Mouse (Mus musculus) neural tube, embryonic 11.5 days (tissue): ENCODE results near the gene Nab1. TPM values are rescaled to one million over a fixed set of nuclear protein-coding genes. Genes with fewer than 3 reads are reported as not detected.

Experiments used
- ATAC-seq: fragments of 200-750 bp; cut with Nextera tagmentation; 2 replicates; pipeline ENCODE4 v1.8.0; 2017; ENCODE audit warnings: moderate number of reproducible peaks, mild to moderate bottlenecking, moderate TSS enrichment, moderate library complexity; ENCODE audit not compliant: insufficient read depth, low FRiP score, low TSS enrichment
- DNase-seq: peaks from one replicate; pipeline ENCODE4 v3.0.0-alpha.2; 2015; ENCODE audit warnings: low spot score
- H3K27ac ChIP-seq: fragments of 300-500 bp; sonication (generic); 2 replicates; pipeline ENCODE4 v1.5.1; 2014; ENCODE audit warnings: low read depth, mild to moderate bottlenecking, low read length
- H3K27me3 ChIP-seq: fragments of 300-500 bp; sonication (generic); 2 replicates; pipeline ENCODE4 v1.6.1; 2014; ENCODE audit warnings: mild to moderate bottlenecking, low read length, mixed read lengths; ENCODE audit not compliant: control insufficient read depth, insufficient read depth
- H3K36me3 ChIP-seq: fragments of 300-500 bp; sonication (generic); 2 replicates; pipeline ENCODE4 v1.6.1; 2014; ENCODE audit warnings: mild to moderate bottlenecking, low read length, moderate library complexity, mixed read lengths; ENCODE audit not compliant: control insufficient read depth, insufficient read depth
- H3K4me1 ChIP-seq: fragments of 300-500 bp; sonication (generic); 2 replicates; pipeline ENCODE4 v1.6.1; 2014; ENCODE audit warnings: low read length, mixed read lengths; ENCODE audit not compliant: control insufficient read depth, insufficient read depth
- H3K4me2 ChIP-seq: fragments of 300-500 bp; sonication (generic); 2 replicates; pipeline ENCODE4 v1.6.1; 2014; ENCODE audit warnings: low read depth, mild to moderate bottlenecking, moderate library complexity
- H3K4me3 ChIP-seq: fragments of 300-500 bp; sonication (generic); 2 replicates; pipeline ENCODE4 v1.5.1; 2014; ENCODE audit warnings: low read depth, low read length
- H3K9ac ChIP-seq: fragments of 300-500 bp; sonication (generic); 2 replicates; pipeline ENCODE4 v1.6.1; 2014; ENCODE audit warnings: mild to moderate bottlenecking, low read length
- H3K9me3 ChIP-seq: fragments of 300-500 bp; sonication (generic); 2 replicates; pipeline ENCODE4 v1.6.1; 2016; ENCODE audit warnings: low read length; ENCODE audit not compliant: control insufficient read depth
- WGBS: fragments of 180-500 bp; shearing (Covaris S2); extraction: QIAGEN DNeasy Blood & Tissue Kit; methylation state at CpG from one replicate; pipeline ENCODE4 v1.1.7; 2014; 5-methylcytosine and 5-hydroxymethylcytosine counted together
- polyA plus RNA-seq: library from polyadenylated mRNA; unstranded; fragments of >200 nt; fragmentation: Nextera tagmentation; extraction: Ambion mirVana; gene quantifications from 2 replicates; pipeline ENCODE4 v1.2.1, GENCODE M21; 2014

Gene Nab1
- polyA plus RNA-seq, 1 experiment from 2014 or later = 10.3 TPM

DNA sequence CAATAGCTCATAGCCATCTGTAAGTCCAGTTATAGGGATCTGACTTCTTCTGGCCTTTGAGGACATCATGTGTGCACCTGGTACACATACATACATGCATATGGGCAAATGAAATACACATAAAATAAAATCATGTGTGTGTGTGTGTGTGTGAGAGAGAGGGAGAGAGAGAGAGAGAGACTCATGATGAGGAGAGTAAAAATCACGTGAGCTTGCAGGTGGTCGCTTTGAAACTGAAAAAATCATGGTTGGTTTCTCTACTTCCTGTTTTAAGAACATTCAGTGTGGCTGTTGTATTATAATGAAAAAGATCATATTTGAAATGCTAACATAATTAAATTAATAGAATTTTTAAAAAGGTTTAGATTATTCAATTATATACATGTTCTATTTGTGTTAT lies 69.9 kb downstream of the Nab1 start:
- H3K9ac ChIP-seq = no peak overlapping the region
- H3K4me1 ChIP-seq = no peaks in the 10 kb centered on the region
- 83% methylated on average over 2 of the region's 2 CpGs for WGBS
- no peak for DNase-seq
- H3K27ac ChIP-seq = no peak overlapping the region
- H3K36me3 ChIP-seq = no peaks in the 10 kb centered on the region
- no peak overlapping the region for H3K4me2 ChIP-seq
- H3K4me3 ChIP-seq = no peak overlapping the region
- ATAC-seq = no peak
- H3K9me3 ChIP-seq = no peaks in the 10 kb centered on the region
- H3K27me3 ChIP-seq = no peaks in the 10 kb centered on the region

DNA sequence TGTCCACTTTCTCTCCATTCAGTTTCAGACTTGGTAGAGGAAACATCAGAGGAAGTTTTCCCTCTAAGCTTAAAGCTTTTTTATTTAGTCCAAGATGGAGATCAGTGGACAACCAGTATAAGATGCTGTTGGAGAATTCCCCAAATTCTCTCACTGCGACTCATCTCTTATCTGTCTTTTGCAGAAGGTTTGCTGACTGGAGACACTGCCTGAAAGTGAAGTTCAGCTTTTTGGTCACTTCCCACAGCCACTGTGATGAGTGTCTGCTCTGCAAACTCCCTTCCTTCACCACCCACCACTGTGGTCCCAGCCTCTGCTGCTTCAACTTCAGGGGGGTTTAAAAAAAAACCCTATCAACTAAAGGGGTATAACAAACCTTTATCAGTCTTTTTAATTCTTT lies 70.4 kb downstream of the Nab1 start:
- 88% methylated on average over 1 of the region's 1 CpGs for WGBS
- no peaks in the 10 kb centered on the region for H3K27me3 ChIP-seq
- ATAC-seq = no peak
- no peaks in the 10 kb centered on the region for H3K9me3 ChIP-seq
- H3K4me2 ChIP-seq = no peak overlapping the region
- no peak for DNase-seq
- no peaks in the 10 kb centered on the region for H3K4me1 ChIP-seq
- H3K36me3 ChIP-seq = no peaks in the 10 kb centered on the region
- H3K9ac ChIP-seq = no peak overlapping the region
- H3K27ac ChIP-seq = no peak overlapping the region
- no peak overlapping the region for H3K4me3 ChIP-seq

DNA sequence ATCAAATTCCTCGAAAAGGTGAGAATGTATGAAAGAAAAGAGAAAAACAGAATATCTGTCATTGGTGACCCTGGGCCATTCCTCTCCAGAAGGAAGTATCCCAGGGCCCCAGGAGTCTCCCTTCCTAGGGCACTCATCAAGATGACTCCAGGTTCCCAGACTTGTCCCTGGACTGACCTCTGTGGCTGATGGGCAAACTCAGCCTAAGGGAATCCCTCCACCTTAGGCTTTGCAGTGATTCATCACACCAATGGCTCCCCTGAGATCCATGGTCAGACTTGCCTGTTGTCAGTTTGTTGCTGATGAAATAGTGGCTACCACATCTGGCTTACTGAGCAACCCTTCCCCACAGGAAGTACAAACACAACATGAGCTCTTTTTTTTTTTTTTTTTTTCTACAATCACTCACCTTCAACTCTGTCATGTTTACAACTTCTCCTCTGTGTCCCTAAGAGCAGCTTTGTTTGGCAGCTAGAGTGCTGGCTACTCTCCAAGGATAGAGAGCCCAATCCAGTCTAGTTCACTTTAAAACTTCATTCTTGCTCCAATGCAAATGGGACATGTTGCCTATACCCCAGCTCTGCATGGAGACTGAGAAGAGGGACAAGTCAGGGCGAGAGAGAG lies 72.5 kb downstream of the Nab1 start:
- no peak for ATAC-seq
- no peaks in the 10 kb centered on the region for H3K36me3 ChIP-seq
- H3K4me3 ChIP-seq = no peak overlapping the region
- DNase-seq = no peak
- H3K9ac ChIP-seq = no peak overlapping the region
- H3K4me2 ChIP-seq = no peak overlapping the region
- no peaks in the 10 kb centered on the region for H3K4me1 ChIP-seq
- H3K27ac ChIP-seq = no peak overlapping the region
- no peaks in the 10 kb centered on the region for H3K27me3 ChIP-seq
- H3K9me3 ChIP-seq = no peaks in the 10 kb centered on the region
- 57% methylated on average over 2 of the region's 2 CpGs for WGBS

DNA sequence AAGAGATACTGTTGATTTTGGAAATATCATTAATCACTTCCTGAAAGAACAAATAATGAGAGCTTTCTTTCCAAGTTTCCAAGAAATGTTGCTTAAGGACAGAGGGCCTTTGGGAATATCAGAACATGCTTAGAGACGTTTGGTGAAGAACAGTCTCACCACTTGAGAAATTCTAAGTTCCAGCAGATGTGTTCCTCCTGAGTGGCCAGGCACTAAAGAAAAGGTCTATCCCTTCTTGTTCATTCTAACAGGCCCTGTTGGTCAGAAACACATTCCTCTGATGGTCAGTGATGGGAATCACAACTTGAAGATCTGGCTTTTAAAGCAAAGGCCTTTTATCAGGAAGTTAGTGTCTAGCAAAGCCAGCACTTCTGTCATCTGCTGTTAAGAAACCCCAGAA lies 76.6 kb downstream of the Nab1 start:
- no peak for ATAC-seq
- H3K27ac ChIP-seq = no peak overlapping the region
- H3K36me3 ChIP-seq = no peaks in the 10 kb centered on the region
- H3K9ac ChIP-seq = no peak overlapping the region
- H3K4me3 ChIP-seq = no peak overlapping the region
- WGBS = 81% methylated on average over 1 of the region's 1 CpGs
- H3K4me2 ChIP-seq = no peak overlapping the region
- H3K27me3 ChIP-seq = no peaks in the 10 kb centered on the region
- DNase-seq = no peak
- H3K9me3 ChIP-seq = no peaks in the 10 kb centered on the region
- H3K4me1 ChIP-seq = no peaks in the 10 kb centered on the region

DNA sequence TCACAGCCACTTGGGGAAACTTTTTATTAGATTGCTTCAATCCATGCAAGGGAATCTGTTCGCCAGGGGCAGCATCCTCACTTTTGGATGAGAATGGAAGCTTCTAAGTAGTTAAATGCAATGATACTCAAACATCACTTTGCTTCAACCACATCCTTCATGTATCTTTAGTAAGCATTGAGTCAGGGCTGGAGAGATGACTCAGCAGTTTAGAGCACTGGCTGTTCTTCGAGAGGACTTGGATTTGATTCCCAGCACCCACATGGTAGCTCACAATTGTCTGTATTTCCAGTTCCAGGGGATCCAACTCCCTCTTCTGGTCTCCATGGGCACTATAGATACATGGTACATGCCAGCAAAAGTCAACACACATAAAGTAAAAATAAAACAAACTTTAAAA lies 77.4 kb downstream of the Nab1 start:
- 81% methylated on average over 2 of the region's 2 CpGs for WGBS
- ATAC-seq = no peak
- no peak overlapping the region for H3K9ac ChIP-seq

DNA sequence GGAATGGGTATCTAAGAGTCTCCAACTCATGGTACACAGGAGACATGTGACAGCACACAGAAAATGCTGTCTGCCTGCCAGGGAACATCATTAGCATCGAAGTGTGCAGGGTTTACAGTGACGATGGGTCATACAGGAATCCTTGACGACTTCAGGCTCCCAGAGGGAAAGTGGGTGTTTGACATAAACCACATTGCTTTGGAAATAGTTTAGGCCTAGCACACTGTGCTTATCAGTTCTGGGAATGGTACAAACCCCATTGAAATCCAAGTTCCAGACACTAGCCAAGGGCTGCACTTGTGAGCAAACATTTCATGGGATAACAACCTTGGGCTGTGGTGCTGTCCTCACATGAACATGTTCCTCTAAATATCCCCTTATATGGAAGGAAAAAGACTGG lies 78.3 kb downstream of the Nab1 start:
- Histone ChIP-seq H3K4me1 (no peaks in the 10 kb centered on the region), H3K27ac (no peak overlapping the region), H3K9ac (no peak overlapping the region), H3K36me3 (no peaks in the 10 kb centered on the region), H3K4me2 (no peak overlapping the region), H3K27me3 (no peaks in the 10 kb centered on the region), H3K9me3 (no peaks in the 10 kb centered on the region), H3K4me3 (no peak overlapping the region)
- ATAC-seq (no peak), DNase-seq (no peak)
- 89% methylated on average over 3 of the region's 3 CpGs for WGBS

More for the DNA sequence above, 77.4 kb downstream of the Nab1 start:
- DNase-seq = no peak
- Histone ChIP-seq H3K27ac (no peak overlapping the region), H3K36me3 (no peaks in the 10 kb centered on the region), H3K4me3 (no peak overlapping the region), H3K27me3 (no peaks in the 10 kb centered on the region), H3K4me1 (no peaks in the 10 kb centered on the region), H3K4me2 (no peak overlapping the region), H3K9me3 (no peaks in the 10 kb centered on the region)

DNA sequence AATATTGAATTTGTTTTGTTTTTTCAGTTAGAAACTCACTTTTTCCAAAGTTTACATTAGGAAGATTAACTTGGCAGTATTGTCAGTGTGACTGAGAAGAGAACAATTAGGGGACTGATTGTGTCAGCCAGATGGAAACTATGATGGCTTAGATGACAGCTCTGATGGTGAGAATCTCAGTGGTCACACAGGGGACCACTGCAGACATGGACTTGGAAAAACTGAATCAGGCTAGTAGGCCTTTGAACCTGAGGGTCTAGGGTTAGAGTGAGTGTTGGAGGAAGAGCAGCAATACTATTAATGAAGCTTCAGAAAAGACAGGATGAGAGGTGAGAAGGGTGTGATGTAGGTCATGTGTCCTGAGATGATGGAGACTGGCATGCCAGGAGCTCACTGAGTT lies 78.9 kb downstream of the Nab1 start:
- Histone ChIP-seq H3K27ac (no peak overlapping the region), H3K9me3 (no peaks in the 10 kb centered on the region), H3K4me3 (no peak overlapping the region), H3K4me1 (no peaks in the 10 kb centered on the region), H3K4me2 (no peak overlapping the region), H3K9ac (no peak overlapping the region), H3K27me3 (no peaks in the 10 kb centered on the region), H3K36me3 (no peaks in the 10 kb centered on the region)
- ATAC-seq (no peak), DNase-seq (no peak)

DNA sequence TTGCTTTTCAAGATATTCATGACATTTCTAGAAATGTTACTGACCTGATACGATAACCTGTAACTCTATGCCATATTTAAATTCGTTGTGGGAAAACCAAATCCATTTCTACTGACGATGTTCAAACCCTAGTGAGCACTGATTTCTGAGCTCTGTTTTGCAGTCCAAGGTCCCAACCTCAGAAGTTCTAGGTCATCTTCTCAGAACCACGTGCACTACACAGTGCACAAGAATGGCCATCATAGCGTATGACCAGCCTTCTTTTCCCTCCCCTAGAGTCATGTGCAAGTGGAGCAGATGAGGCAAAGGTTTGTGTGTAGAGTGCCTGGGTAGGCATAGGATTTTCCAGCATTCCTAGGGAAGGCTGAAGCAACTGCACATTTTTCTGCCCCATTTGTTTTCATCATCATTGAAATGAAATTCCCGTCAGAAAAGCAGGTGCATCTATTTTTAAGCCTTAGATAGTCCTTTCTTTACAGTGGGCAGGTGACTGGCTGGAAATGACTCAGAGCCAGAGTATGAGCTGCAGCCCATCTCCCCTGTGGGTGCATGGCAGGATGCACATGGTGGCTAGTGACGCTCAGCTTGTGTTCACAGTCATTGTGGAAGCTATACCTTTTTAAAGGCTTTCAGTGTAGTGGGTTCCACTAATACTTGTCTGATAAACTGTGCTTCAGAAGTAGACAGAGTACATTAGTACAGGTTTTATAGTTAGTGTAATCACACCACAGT lies 81.2 kb downstream of the Nab1 start:
- Histone ChIP-seq H3K27ac (no peak overlapping the region), H3K36me3 (no peaks in the 10 kb centered on the region), H3K4me3 (no peak overlapping the region), H3K9ac (no peak overlapping the region), H3K9me3 (no peaks in the 10 kb centered on the region), H3K4me2 (no peak overlapping the region), H3K4me1 (no peaks in the 10 kb centered on the region), H3K27me3 (no peaks in the 10 kb centered on the region)
- no peak for DNase-seq
- ATAC-seq = no peak
- 89% methylated on average over 7 of the region's 7 CpGs for WGBS
